Mouse (Mus musculus): ENCODE measurements at regions not wholly inside any gene's neighbourhood (a gene's known extent, or its start where the extent isn't known, plus 50 kb on each side); places are given as distances from the start of the nearest gene placed in this dataset.

GRCm38 (mm10) chr15:59823921-59824320 is 192.5 kb downstream of the 4933412E24Rik start:
- TF ChIP-seq POLR2A (IDR thresholded peaks at IDR 0.05; ENCODE audit: low read depth, low read length), result no peak
- TF ChIP-seq CTCF (IDR thresholded peaks at IDR 0.05; ENCODE audit: extremely low read depth, insufficient read length, insufficient replicate concordance, low read depth, low read length), result no peak

Measured in small intestine, adult 2 months (tissue).